8 mouse cellular contexts compared by ENCODE assay signal in the genomic region with DNA sequence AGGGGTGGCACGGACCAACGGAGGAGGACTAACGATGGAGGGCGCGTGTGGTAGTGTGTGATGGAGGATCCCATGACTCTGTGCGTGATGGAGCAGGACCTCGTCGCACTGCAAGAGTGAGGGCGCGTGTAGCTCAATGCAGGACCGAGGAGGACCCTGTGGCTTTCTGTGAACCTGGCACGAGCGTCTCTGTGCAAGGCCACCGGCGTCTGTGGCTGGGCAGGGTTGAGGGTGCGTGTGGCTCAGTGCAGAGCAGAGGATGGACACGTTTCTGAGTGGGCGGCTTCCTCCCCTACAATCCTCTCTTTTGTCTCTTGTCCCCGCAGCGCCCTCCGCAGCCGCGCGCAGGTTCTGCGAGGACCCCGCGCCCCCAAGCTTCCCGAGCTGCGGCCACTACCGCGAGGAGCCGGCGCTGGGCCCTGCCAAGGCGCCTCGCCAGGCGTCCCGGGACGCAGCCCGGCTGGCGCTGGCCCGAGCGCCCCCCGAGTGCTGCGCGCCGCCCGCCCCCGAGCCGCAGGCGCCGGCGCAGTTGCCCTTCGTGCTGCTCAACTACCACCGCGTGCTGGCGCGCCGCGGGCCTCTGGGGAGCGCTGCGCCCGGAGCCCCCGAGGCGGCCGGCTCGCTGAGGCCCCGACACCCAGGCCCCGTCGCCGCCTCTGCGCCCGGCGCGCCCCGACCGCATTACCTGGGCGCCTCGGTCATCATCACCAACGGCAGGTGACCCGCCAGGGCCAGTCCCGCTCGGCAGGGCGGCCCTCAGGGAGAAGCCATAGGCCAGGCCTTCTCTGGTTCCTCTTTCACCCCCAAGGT. TPM values are rescaled to one million over a fixed set of nuclear protein-coding genes. Genes with fewer than 3 reads are reported as not detected.
DNase-seq lines count a peak whose midpoint lies in the region; ATAC-seq and TF ChIP-seq lines count a peak whose summit lies in the region.

No protein-coding gene starts in this region.

- intact Hi-C loops in gastrocnemius, postnatal 36 days (cut with DNase I), result no loop called here
- intact Hi-C loops in heart, adult 2 months (cut with DNase I), result no loop called here

- 0 out of 2 replicates have a peak overlapping the region, but pooled peaks have one; percentile 4 for H3K4me3 ChIP-seq in bone marrow macrophage, adult 2 months (ENCODE audit: insufficient read depth, low read length)
- H3K4me3 ChIP-seq in forebrain, embryonic 14.5 days (ENCODE audit: low read depth, low read length), result peak overlapping the region; percentile 41
- H3K4me3 ChIP-seq in liver, postnatal 0 days (ENCODE audit: low read depth, low read length), result peak overlapping the region; percentile 20; the same call in 1 of the 2 replicates
- H3K4me3 ChIP-seq in heart, adult 2 months, result no peak overlapping the region

- H3K27ac ChIP-seq in bone marrow macrophage, adult 2 months (ENCODE audit: insufficient read depth, low read depth, low read length), result no peak overlapping the region
- no peak overlapping the region for H3K27ac ChIP-seq in forebrain, embryonic 14.5 days (ENCODE audit: low read depth, low read length)
- no peak overlapping the region for H3K27ac ChIP-seq in liver, postnatal 0 days (ENCODE audit: low read depth)
- no peak overlapping the region for H3K27ac ChIP-seq in heart, adult 2 months

- no peaks in the 10 kb centered on the region for H3K9me3 ChIP-seq in forebrain, embryonic 14.5 days (replicated peaks; ENCODE audit: control insufficient read depth, low read length)
- H3K9me3 ChIP-seq in liver, postnatal 0 days (ENCODE audit: low read length), result no peaks in the 10 kb centered on the region

- TF ChIP-seq CTCF in bone marrow macrophage, adult 2 months (IDR thresholded peaks at IDR 0.05; ENCODE audit: low read depth, low read length), result no peak
- TF ChIP-seq CTCF in liver, postnatal 0 days (IDR thresholded peaks at IDR 0.05; ENCODE audit: low read depth), result no peak
- no peak for TF ChIP-seq CTCF in heart, adult 2 months (IDR thresholded peaks at IDR 0.05)

- no peak for TF ChIP-seq EP300 in liver, postnatal 0 days (IDR thresholded peaks at IDR 0.05; ENCODE audit: low read depth)
- no peak for TF ChIP-seq EP300 in heart, adult 2 months (IDR thresholded peaks at IDR 0.05; ENCODE audit: insufficient read depth, low read depth, low read length)

- peak overlapping the region; percentile 63 for H3K9ac ChIP-seq in forebrain, embryonic 14.5 days (ENCODE audit: low read length)
- H3K9ac ChIP-seq in liver, postnatal 0 days (replicated peaks), result no peak overlapping the region
- H3K9ac ChIP-seq in heart, adult 2 months (ENCODE audit: low read depth, low read length), result no peak overlapping the region

- H3K79me2 ChIP-seq in heart, adult 2 months (replicated peaks; ENCODE audit: control insufficient read depth, insufficient read depth, low read length), result no peaks in the 10 kb centered on the region

- peak; percentile 30 to 47 for DNase-seq in kidney, postnatal 4 days
- DNase-seq in kidney, adult 9 months, result no peak
- peak; percentile 41 for DNase-seq in forebrain, embryonic 14.5 days (ENCODE audit: low spot score)
- DNase-seq in liver, postnatal 0 days, result no peak
- DNase-seq in gastrocnemius, postnatal 36 days, result no peak
- DNase-seq in gastrocnemius, adult 18-20 months (ENCODE audit: low spot score), result no peak
- no peak for DNase-seq in heart, adult 2 months

- H3K4me1 ChIP-seq in bone marrow macrophage, adult 2 months (ENCODE audit: control insufficient read depth, insufficient read depth, low read length), result no peaks in the 10 kb centered on the region
- H3K4me1 ChIP-seq in forebrain, embryonic 14.5 days (ENCODE audit: control insufficient read depth, insufficient read depth, low read length), result peaks cover 18% of the 10 kb centered on the region
- no peaks in the 10 kb centered on the region for H3K4me1 ChIP-seq in liver, postnatal 0 days (ENCODE audit: insufficient read depth)
- no peaks in the 10 kb centered on the region for H3K4me1 ChIP-seq in heart, adult 2 months (ENCODE audit: control insufficient read depth, insufficient read depth, low read length)

- no peaks in the 10 kb centered on the region for H3K36me3 ChIP-seq in forebrain, embryonic 14.5 days (ENCODE audit: control insufficient read depth, insufficient read depth, low read length)
- H3K36me3 ChIP-seq in liver, postnatal 0 days (replicated peaks; ENCODE audit: insufficient read depth, low read length), result no peaks in the 10 kb centered on the region
- H3K36me3 ChIP-seq in heart, adult 2 months (ENCODE audit: control insufficient read depth, insufficient read depth, low read length), result no peaks in the 10 kb centered on the region

- H3K27me3 ChIP-seq in forebrain, embryonic 14.5 days (replicated peaks; ENCODE audit: control insufficient read depth, insufficient read depth, low read length), result peaks cover 35% of the 10 kb centered on the region
- peaks cover 51% of the 10 kb centered on the region for H3K27me3 ChIP-seq in liver, postnatal 0 days (ENCODE audit: insufficient read depth, low read length)
- peaks cover 3% of the 10 kb centered on the region; the same call in 1 of the 2 replicates for H3K27me3 ChIP-seq in heart, adult 2 months (ENCODE audit: control insufficient read depth, insufficient read depth, low read length)

- peak overlapping the region; percentile 88 for H3K4me2 ChIP-seq in forebrain, embryonic 14.5 days (ENCODE audit: low read length)
- H3K4me2 ChIP-seq in liver, postnatal 0 days (ENCODE audit: low read depth, low read length), result peak overlapping the region; percentile 38; the same call in 1 of the 2 replicates

- no peak for TF ChIP-seq POLR2A in bone marrow macrophage, adult 2 months (IDR thresholded peaks at IDR 0.05; ENCODE audit: borderline replicate concordance, low read depth, low read length)
- TF ChIP-seq POLR2A in heart, adult 2 months (IDR thresholded peaks at IDR 0.05; ENCODE audit: insufficient read depth, low read depth, low read length), result no peak

- WGBS in forebrain, embryonic 14.5 days, result under 1% methylated on average over 79 of the region's 83 CpGs
- 2% methylated on average over 68 of the region's 83 CpGs for WGBS in liver, postnatal 0 days (ENCODE audit: insufficient replicate concordance)
- 3% methylated on average over 83 of the region's 83 CpGs for WGBS in heart, adult 2 months

- ATAC-seq in forebrain, embryonic 14.5 days, result peak; percentile 59
- no peak for ATAC-seq in liver, postnatal 0 days

RNA-seq across cellular contexts. Expression of gene Sim2, which starts 40.6 kb away (rescaled TPM):
- polyA plus RNA-seq in bone marrow macrophage, adult 2 months (2012; ENCODE audit: insufficient read depth, insufficient read length, missing spikeins), result not detected in 2 replicates
- 0.12 and 0.29 TPM in 2 replicates for polyA plus RNA-seq in forebrain, embryonic 14.5 days (2014; fragmentation: Nextera tagmentation; extraction: Ambion mirVana)
- polyA plus RNA-seq in liver, postnatal 0 days (2015; fragmentation: Nextera tagmentation; extraction: Ambion mirVana), result not detected in 2 replicates
- total RNA-seq in gastrocnemius, postnatal 36 days (2021), result 10 to 100 TPM; 14.8 to 16.9 TPM
- total RNA-seq in gastrocnemius, adult 18-20 months (2021), result 10 to 100 TPM; 12.2 to 16.4 TPM
- not detected for total RNA-seq in heart, adult 2 months (2021)
- 0.12 TPM in 1 of 2 replicates, not detected in the other for polyA plus RNA-seq in heart, adult 2 months (2012; rRNA removed)

Comparison
In these comparisons a context has a peak if more than half of its experiments do, and no peak if none do; other contexts are left out.
1. DNase-seq: peak in kidney, postnatal 4 days (2 of 2) and forebrain, embryonic 14.5 days (single experiment); none in kidney, adult 9 months (single experiment), liver, postnatal 0 days (single experiment), gastrocnemius, postnatal 36 days (0 of 2), gastrocnemius, adult 18-20 months (single experiment) and heart, adult 2 months (0 of 2).